Mouse (Mus musculus) adrenal gland, postnatal 0 days (tissue): ENCODE results near the gene Spn. TPM values are rescaled to one million over a fixed set of nuclear protein-coding genes. Genes with fewer than 3 reads are reported as not detected.

Experiments
- polyA plus RNA-seq: library from polyadenylated mRNA; unstranded; fragments of >200 nt; fragmentation: Nextera tagmentation; extraction: Ambion mirVana; gene quantifications from 2 replicates; pipeline ENCODE4 v1.2.1, GENCODE M21; 2015

Spn gene
- polyA plus RNA-seq, result 1.4 and 1.5 TPM in 2 replicates

DNA sequence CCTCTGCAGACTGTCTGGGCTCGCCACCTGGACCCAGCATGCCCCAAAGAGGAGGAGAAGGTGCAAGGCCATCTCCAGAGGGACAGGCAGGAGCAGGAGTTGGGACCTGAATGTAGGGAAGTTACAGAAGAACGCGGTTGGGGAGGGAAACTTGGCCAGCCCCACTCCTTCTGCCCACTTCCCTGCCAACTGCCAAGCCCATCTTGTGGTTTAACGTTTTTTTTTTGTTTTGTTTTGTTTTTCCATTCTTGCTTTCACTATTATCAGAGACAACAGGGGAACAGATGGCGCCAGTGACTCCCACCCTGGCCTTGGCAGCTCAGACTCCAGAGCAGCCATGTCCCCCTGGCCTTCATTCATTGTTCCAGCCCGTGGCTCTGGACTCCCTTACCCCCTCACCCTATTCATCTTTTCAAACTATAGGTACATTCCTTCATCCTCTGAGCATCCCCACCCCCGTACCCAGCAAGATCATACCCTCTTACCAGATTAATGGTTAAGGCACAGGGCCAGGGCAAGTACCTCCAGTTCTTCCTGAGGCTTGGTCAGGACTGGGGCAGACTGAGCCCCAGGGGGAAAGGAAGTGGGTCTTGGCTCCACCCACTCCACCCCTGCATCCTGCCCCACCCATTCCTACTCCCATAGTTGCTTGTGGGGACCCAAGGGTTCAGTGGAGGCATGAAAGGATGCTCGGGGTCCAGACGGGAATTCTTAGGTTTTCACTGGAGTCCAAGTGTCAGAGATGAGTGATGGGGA is at the start of gene Spn:
Spn (minus strand) TSS at position 562 of the 756 bp plus-strand sequence.

DNA sequence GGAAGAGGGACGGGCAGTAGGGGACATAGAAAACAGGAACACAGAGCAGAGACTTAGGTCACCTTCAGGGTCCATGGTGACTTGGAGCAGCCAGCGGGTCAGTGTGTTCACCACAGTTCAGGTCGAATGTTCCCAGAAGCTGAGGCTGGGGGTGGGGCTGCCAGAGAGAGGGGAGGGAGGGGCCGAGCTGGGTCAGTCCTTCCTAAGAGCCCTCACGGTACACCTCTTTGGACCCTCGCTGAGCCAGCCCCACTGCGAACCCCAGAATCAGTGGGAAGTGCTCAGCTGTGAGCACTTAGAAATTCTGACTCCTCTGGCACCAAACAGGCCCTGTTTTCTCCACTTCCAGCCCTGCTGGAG is 15.7 kb downstream of the Spn start, which contains the start of gene Qprt:
Qprt (minus strand) TSS at position 316 of the 360 bp plus-strand sequence.

DNA sequence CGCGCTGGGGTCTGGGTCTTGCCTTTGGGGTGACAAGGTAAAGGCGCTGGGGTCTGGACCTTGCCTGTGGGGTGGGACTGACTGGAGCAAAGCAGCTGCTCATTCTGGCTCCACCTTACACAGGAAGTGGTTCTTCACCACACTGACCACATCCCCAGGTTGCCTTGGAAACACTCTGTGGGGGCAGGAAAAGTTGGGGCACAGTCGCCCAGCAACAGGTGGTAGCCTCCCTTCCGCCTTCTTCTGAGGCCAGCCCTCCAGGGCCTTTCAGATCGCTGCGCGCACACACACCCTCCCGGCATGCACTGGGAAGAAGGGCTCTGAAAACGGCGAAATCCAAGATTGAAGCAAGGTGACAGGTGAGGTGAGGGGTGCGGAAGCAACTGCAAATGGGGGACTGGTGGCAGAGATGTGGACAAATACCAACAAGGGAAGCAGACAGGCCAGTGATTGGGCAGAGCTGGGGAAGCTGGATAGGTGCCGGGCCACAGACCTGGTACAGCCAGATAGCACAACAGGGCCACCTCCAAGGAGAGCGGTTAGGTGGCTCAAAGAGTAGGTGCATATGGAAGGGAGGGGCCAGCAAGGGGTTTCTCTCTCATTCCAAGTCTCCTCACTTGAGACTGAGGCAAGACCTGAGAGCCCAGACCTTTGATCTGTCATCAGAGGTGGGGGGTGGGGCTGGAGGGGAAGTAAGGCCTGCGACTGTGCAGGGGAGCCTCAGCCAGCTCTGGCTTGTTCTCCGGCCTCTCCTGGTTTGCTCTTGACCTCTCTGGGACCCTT is 46.3 kb downstream of the Spn start, which contains the start of gene AI467606:
AI467606 (plus strand) TSS at position 246 of the 783 bp plus-strand sequence.

DNA sequence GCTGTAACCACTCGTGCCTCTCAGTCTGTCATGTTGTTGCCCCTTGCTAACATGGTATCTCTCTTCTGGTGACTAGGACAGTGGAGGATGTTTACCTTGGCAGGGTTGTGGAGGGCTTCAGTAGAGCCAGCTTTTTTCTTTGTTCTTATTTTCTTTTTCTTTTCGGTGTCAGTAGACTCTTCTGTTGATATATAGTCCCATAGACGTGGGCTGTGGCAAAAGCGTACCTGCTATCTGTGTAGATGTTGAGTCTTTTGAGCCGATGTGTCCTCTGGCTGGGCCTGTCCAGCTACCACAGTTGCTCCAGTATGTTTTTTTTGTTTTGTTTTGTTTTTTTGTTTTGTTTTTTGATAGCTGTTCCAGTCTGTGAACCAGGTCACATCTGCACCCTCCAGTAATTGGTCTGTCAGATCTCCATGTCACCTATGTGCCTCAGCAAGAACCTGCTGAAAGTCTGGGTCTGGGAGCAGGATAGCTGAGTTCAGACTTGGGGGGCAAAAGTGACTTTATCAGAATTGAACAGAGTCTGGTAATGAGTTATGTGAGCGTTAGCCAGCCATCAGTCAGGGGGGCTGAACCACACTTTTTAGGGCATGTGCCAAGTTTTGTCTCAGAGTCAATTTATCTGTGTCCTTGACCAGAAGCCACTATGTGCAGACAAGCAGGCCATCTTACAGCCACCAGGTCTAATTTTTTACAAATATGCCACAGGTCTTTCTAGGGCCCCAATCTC is 50.2 kb downstream of the Spn start, which contains the start of gene Zg16:
Zg16 (minus strand) TSS at position 51 of the 733 bp plus-strand sequence.

Other genes starting within 250 kb of the Spn start
- gene Tmem219, start 214.9 kb downstream of the Spn start, polyA plus RNA-seq, result 50.5 and 58.1 TPM in 2 replicates
- gene Kctd13, start 208.9 kb downstream of the Spn start, polyA plus RNA-seq, result 21.4 and 26.4 TPM in 2 replicates
- gene Asphd1, start 188.2 kb downstream of the Spn start, polyA plus RNA-seq, result 1.0 and 1.3 TPM in 2 replicates
- gene Sez6l2, start 187.3 kb downstream of the Spn start, polyA plus RNA-seq, result 35.6 and 92.1 TPM in 2 replicates
- 79.0 and 102 TPM in 2 replicates for gene Cdipt, start 161.9 kb downstream of the Spn start, polyA plus RNA-seq
- 3.6 and 5.2 TPM in 2 replicates for gene Cdiptos, start 161.7 kb downstream of the Spn start, polyA plus RNA-seq
- gene Mvp, start 123.2 kb downstream of the Spn start, polyA plus RNA-seq, result 30.4 and 57.1 TPM in 2 replicates
- 1.8 TPM in 1 of 2 replicates, not detected in the other for gene Pagr1b, start 121.3 kb downstream of the Spn start, polyA plus RNA-seq
- 34.5 and 46.8 TPM in 2 replicates for gene Pagr1a, start 120.5 kb downstream of the Spn start, polyA plus RNA-seq
- 10.0 and 38.2 TPM in 2 replicates for gene Gm42742, start 116.7 kb downstream of the Spn start, polyA plus RNA-seq
- gene Prrt2, start 116.6 kb downstream of the Spn start, polyA plus RNA-seq, result 6.6 and 10.5 TPM in 2 replicates
- 53.4 and 57.6 TPM in 2 replicates for gene Maz, start 110.8 kb downstream of the Spn start, polyA plus RNA-seq
- gene Kif22, start 95.4 kb downstream of the Spn start, polyA plus RNA-seq, result 23.5 and 31.1 TPM in 2 replicates
- 0.47 TPM in 1 of 2 replicates, not detected in the other for gene Zg16, start 50.5 kb downstream of the Spn start, polyA plus RNA-seq
- 2.1 and 2.7 TPM in 2 replicates for gene AI467606, start 46.5 kb downstream of the Spn start, polyA plus RNA-seq
- gene Qprt, start 15.6 kb downstream of the Spn start, polyA plus RNA-seq, result 6.9 and 12.9 TPM in 2 replicates
- 25.2 and 32.9 TPM in 2 replicates for gene Cd2bp2, start 58.2 kb upstream of the Spn start, polyA plus RNA-seq
- 14.5 and 15.3 TPM in 2 replicates for gene Tbc1d10b, start 70.6 kb upstream of the Spn start, polyA plus RNA-seq
- gene Mylpf, start 71.1 kb upstream of the Spn start, polyA plus RNA-seq, result 24.7 and 81.2 TPM in 2 replicates
- 10.4 and 16.9 TPM in 2 replicates for gene Zfp553, start 95.2 kb upstream of the Spn start, polyA plus RNA-seq
- 13.9 and 21.8 TPM in 2 replicates for gene Sept1, start 95.3 kb upstream of the Spn start, polyA plus RNA-seq
- 58.3 and 67.4 TPM in 2 replicates for gene Zfp771, start 106.5 kb upstream of the Spn start, polyA plus RNA-seq
- 126 and 177 TPM in 2 replicates for gene Dctpp1, start 122.9 kb upstream of the Spn start, polyA plus RNA-seq
- 93.4 and 161 TPM in 2 replicates for gene Sephs2, start 136.2 kb upstream of the Spn start, polyA plus RNA-seq
- 0.61 and 1.0 TPM in 2 replicates for gene Itgal, start 158.4 kb upstream of the Spn start, polyA plus RNA-seq
- 11.5 and 12.3 TPM in 2 replicates for gene Zfp768, start 207.8 kb upstream of the Spn start, polyA plus RNA-seq
- 5.4 TPM in 2 replicates for gene Zfp747, start 238.2 kb upstream of the Spn start, polyA plus RNA-seq
- 2.4 and 2.6 TPM in 2 replicates for gene 9130019O22Rik, start 249.3 kb upstream of the Spn start, polyA plus RNA-seq